Mouse (Mus musculus) C3H10T1/2 (cell line): Measurements from ENCODE around the gene Ak2. TPM values are rescaled to one million over a fixed set of nuclear protein-coding genes. Genes with fewer than 3 reads are reported as not detected.

Experiments
- polyA plus RNA-seq, 2 experiments: library from polyadenylated mRNA; unstranded; fragments of >200 nt; fragmentation: generic; extraction: Trizol; gene quantifications; one replicate each; pipeline ENCODE4 v1.2.1; 2012; ENCODE audit warnings: missing spikeins in 2 of 2

Gene Ak2
- polyA plus RNA-seq: 10 to 100 TPM; 50.7 to 70.7 TPM

DNA sequence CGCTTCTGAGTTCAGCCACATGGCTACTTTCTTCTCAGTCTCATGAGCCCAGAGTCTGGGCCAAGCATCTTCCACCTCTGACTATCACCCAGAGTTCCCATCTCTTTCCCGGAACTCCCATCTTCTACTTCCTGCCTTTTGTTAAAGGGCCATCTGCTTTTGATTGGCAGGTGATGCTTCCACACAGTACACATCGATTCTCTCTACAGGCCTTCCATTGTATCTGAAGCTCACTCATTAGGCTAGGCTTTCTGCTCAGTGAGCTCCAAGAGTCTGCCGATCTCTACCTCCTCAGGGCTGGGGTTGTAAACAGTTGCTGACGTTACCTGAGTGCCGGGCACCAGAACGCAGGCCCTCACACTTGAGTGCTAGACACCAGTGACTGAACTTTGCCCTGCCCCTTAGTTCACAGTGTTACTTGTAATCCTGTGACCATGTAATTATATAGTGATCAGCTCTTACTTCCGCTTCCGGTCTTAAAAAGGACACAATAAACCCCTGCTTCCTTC is at the start of gene Ak2:
TSS of gene Ak2 (plus strand) at position 459 of the 509 bp plus-strand sequence.

DNA sequence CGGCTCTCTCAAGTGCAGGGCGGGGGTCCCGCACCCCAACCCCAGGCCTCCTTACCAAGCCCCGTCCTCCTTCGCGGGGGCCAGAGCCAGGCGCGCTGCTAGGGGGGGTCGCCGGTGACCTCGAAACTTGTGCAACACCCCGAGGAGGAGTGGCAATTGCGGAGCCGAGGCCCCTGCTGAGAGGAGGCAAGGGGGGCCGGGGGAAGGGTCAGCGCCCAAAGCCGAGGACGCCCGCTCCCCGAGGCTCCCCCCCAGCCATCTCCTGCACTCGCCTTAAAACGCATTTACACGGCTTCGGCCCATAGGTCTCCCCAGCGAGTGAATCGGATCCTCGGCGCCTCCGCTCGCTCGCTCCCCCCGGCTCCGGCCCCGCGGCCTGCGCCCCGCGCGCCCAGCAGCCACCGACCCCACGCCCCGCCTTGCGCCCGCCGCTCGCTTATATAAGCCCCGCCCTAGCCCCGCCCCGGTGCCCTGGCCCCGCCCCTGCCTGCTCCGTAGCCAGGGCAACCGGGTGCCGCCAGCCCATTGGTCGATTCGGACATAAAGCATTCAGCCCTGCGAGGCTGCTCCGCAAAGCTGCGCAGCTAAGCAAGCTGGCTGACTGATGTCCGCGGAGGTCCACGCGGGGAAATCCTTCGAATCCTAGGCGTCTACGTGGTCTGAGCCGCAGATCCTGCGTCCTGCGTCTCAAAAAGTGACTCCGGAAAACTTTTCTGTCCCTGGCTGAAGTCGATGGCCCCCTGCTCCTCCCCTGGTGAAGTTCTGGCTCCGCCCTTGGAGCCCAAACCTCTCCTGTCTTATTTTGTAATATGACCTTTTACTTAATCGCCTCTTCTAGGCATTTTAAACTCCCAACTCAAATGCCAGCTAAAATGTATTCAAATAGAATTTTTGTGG is 29.5 kb upstream of the Ak2 start, which contains the start of gene Azin2:
TSS of gene Azin2 (minus strand) at position 414 of the 897 bp plus-strand sequence.

DNA sequence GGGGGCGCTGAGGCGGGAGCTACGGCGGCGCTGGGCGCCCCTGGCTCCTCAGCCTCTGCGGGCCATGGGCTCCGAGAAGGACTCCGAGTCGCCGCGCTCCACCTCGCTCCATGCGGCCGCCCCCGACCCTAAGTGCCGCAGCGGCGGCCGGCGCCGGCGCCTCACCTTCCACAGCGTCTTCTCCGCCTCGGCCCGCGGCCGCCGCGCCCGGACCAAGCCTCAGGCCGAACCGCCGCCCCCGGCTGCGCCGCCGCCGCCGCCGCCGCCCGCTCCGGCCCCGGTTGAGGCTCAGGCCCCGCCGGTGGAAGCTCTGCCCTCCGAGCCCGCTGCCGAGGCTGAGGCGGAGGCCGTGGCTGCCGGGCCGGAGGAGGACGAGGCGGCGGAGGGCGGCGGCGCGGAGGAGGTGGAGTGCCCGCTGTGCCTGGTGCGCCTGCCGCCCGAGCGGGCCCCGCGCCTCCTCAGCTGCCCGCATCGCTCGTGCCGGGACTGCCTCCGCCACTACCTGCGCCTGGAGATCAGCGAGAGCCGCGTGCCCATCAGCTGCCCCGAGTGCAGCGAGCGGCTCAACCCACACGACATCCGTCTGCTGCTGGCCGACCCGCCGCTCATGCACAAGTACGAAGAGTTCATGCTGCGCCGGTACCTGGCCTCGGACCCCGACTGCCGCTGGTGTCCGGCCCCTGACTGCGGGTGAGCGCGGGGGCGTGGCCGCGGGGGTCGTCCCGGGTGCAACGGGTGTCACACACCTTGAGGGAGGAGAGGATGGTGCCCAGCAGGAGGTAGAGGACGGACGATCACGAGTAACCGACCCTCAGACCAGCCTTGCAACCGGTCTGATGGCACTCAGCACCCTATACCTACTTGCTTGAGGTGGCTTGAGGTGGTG is 66.7 kb downstream of the Ak2 start, which contains the start of gene Rnf19b:
TSS of gene Rnf19b (plus strand) at position 65 of the 886 bp plus-strand sequence.

Other genes with a start within 250 kb of the Ak2 start
- gene A3galt2, start 236.6 kb upstream of the Ak2 start, polyA plus RNA-seq: under 1 TPM; 0.01 to 0.28 TPM
- 10 to 100 TPM; 10.3 to 34.9 TPM for gene Zfp362, start 185.9 kb upstream of the Ak2 start, polyA plus RNA-seq
- 1 to 10 TPM in 1 of 2 experiments, under 1 TPM in 1; 0.41 to 1.7 TPM for gene Trim62, start 108.4 kb upstream of the Ak2 start, polyA plus RNA-seq
- gene Azin2, start 29.5 kb upstream of the Ak2 start, polyA plus RNA-seq: 10 to 100 TPM; 10.8 to 43.6 TPM
- 10 to 100 TPM; 15.5 to 24.0 TPM for gene Rnf19b, start 66.3 kb downstream of the Ak2 start, polyA plus RNA-seq
- not detected for gene Tmem54, start 113.6 kb downstream of the Ak2 start, polyA plus RNA-seq
- under 1 TPM in 1 of 2 experiments, not detected in 1; 0.02 TPM for gene Hpca, start 130.1 kb downstream of the Ak2 start, polyA plus RNA-seq
- gene Fndc5, start 145.0 kb downstream of the Ak2 start, polyA plus RNA-seq: under 1 TPM in 1 of 2 experiments, not detected in 1; 0.05 TPM
- 1 to 10 TPM in 1 of 2 experiments, under 1 TPM in 1; 0.56 to 8.2 TPM for gene S100pbp, start 197.8 kb downstream of the Ak2 start, polyA plus RNA-seq
- 10 to 100 TPM; 42.9 to 57.8 TPM for gene Yars, start 197.8 kb downstream of the Ak2 start, polyA plus RNA-seq